Mouse (Mus musculus) CH12.LX (cell line): Measurements from ENCODE around the gene Prr15.

Experiments used
- CTCF ChIP-seq, 2 experiments: IDR thresholded peaks in 1 of 2; conservative IDR thresholded peaks in 1 of 2; 2 replicates each; pipeline ENCODE4 v1.5.1; 2011 to 2012; ENCODE audit warnings: low read depth in 2 of 2, low read length in 2 of 2, improper control_type of control experiment in 1 of 2, inconsistent platforms in 1 of 2, mild to moderate bottlenecking in 1 of 2, moderate library complexity in 1 of 2
- E2F4 ChIP-seq: IDR thresholded peaks from 2 replicates; pipeline ENCODE4 v1.6.1; 2011; ENCODE audit warnings: low read depth, low read length, improper control_type of control experiment; ENCODE audit not compliant: insufficient replicate concordance
- EP300 ChIP-seq: IDR thresholded peaks from 2 replicates; pipeline ENCODE4 v1.6.1; 2011; ENCODE audit warnings: low read length, improper control_type of control experiment
- MYC ChIP-seq: IDR thresholded peaks from 2 replicates; pipeline ENCODE4 v1.6.1; 2011; ENCODE audit warnings: low read depth, mild to moderate bottlenecking, improper control_type of control experiment, low read length
- PAX5 ChIP-seq: IDR thresholded peaks from 2 replicates; pipeline ENCODE4 v1.6.1; 2012; ENCODE audit warnings: low read length, inconsistent platforms, mixed read lengths
- POLR2A ChIP-seq: IDR thresholded peaks from 2 replicates; pipeline ENCODE4 v1.6.1; 2011; ENCODE audit warnings: low read depth, mild to moderate bottlenecking, improper control_type of control experiment, low read length
- USF1 ChIP-seq: IDR thresholded peaks from 2 replicates; pipeline ENCODE4 v1.6.1; 2014; ENCODE audit warnings: low read depth, mild to moderate bottlenecking, inconsistent platforms, low read length, improper control_type of control experiment
- ZC3H11A ChIP-seq: IDR thresholded peaks from 2 replicates; pipeline ENCODE4 v1.6.1; 2012; ENCODE audit warnings: low read depth, mild to moderate bottlenecking, inconsistent platforms, low read length, improper control_type of control experiment
- ZKSCAN1 ChIP-seq: IDR thresholded peaks from 2 replicates; pipeline ENCODE4 v1.6.1; 2012; ENCODE audit warnings: low read depth, inconsistent platforms, low read length, improper control_type of control experiment, borderline replicate concordance

DNA sequence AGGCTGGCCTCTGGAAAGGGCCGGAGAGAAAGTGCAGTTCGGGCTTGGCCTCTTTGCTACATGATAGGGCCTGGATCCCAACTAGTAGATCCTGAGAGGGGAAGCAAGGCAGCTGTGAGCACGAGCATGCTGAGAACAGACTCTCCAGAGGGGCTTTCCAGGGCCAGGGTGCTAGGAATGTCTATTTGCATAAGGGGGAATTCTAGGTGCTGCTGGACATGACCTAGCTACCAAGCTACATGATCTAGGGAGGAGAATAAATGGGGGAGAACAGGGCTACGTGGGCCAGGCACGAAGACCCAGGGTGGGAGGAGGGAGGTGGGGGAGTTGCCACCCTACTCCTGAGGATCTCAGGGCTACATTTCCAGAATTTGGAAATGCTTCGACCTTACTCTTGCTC lies 30.0 kb downstream of the Prr15 start:
- TF ChIP-seq CTCF (conservative IDR thresholded peaks at IDR 0.05 in 1 of 2, IDR thresholded peaks at IDR 0.05 in 1 of 2; ENCODE audit: low read depth in 2 of 2, low read length in 2 of 2) (no peak), ZC3H11A (no peak), POLR2A (no peak), ZKSCAN1 (no peak), MYC (no peak), E2F4 (no peak), PAX5 (no peak), USF1 (no peak), EP300 (no peak)
